Mouse (Mus musculus) ES-Bruce4 (cell line): ENCODE data around the gene Slc2a1. TPM values are rescaled to one million over a fixed set of nuclear protein-coding genes. Genes with fewer than 3 reads are reported as not detected.

Experiments used
- H3K27ac ChIP-seq: 2 replicates; pipeline ENCODE4 v1.5.1; 2012; ENCODE audit warnings: low read length, inconsistent platforms; ENCODE audit not compliant: insufficient read depth
- H3K27me3 ChIP-seq: 2 replicates; pipeline ENCODE4 v1.6.1; 2012; ENCODE audit warnings: mild to moderate bottlenecking, low read length, inconsistent platforms; ENCODE audit not compliant: control insufficient read depth, poor library complexity, insufficient read depth, severe bottlenecking
- H3K36me3 ChIP-seq: 2 replicates; pipeline ENCODE4 v1.6.1; 2012; ENCODE audit warnings: inconsistent platforms, mild to moderate bottlenecking, low read length, moderate library complexity; ENCODE audit not compliant: control insufficient read depth, poor library complexity, insufficient read depth, severe bottlenecking
- H3K4me1 ChIP-seq: one replicate; pipeline ENCODE4 v1.8.1; 2011; ENCODE audit warnings: low read length; ENCODE audit not compliant: control insufficient read depth, insufficient read depth
- H3K4me3 ChIP-seq: 2 replicates; pipeline ENCODE4 v1.5.1; 2011; ENCODE audit warnings: low read depth, mild to moderate bottlenecking, low read length
- H3K9ac ChIP-seq: 2 replicates; pipeline ENCODE4 v1.6.1; 2012; ENCODE audit warnings: low read depth, mild to moderate bottlenecking, inconsistent platforms; ENCODE audit not compliant: poor library complexity, severe bottlenecking
- H3K9me3 ChIP-seq: replicated peaks from 2 replicates; pipeline ENCODE4 v1.6.1; 2012; ENCODE audit warnings: mild to moderate bottlenecking, low read length, inconsistent platforms; ENCODE audit not compliant: control insufficient read depth, poor library complexity, insufficient read depth, severe bottlenecking
- CTCF ChIP-seq: IDR thresholded peaks from one replicate; pipeline ENCODE4 v1.8.1; 2011; ENCODE audit warnings: low read depth, low read length
- EP300 ChIP-seq: IDR thresholded peaks from 2 replicates; pipeline ENCODE4 v1.6.1; 2011; ENCODE audit warnings: low read depth, low read length; ENCODE audit not compliant: insufficient read depth
- POLR2A ChIP-seq: IDR thresholded peaks from one replicate; pipeline ENCODE4 v1.8.1; 2011; ENCODE audit warnings: low read length; ENCODE audit not compliant: insufficient read depth
- polyA plus RNA-seq: library from polyadenylated mRNA; stranded (reverse); fragments of >200 nt; gene quantifications from 2 replicates; pipeline ENCODE4 v1.2.4, GENCODE M21; 2011; ENCODE audit warnings: low read depth; ENCODE audit not compliant: missing spikeins, insufficient read depth, insufficient read length

Gene Slc2a1
- polyA plus RNA-seq, 1 experiment, result 682 TPM

DNA sequence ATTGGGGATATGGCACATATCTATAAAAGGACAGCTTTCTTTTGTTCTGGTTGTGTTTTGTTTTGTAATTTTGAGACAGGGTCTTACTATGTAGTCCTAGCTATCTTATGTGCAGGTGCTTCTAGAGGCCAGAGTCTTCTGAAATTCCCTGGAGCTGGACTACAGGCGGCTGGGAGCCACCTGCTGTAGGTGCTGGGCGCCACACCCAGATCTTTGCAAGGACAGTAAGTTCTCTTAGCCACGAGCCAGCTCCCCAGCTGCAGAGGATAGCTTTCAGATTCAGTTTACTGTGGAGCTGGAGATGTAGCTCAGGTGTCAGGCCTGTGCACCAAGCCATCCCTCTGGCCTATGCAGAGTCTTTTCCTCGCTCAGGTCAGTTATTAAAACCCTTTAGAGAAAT is 58.6 kb downstream of the Slc2a1 start:
- no peak overlapping the region for H3K4me3 ChIP-seq
- no peak overlapping the region for H3K9ac ChIP-seq
- TF ChIP-seq CTCF (peak; percentile 34), POLR2A (no peak)
- no peaks in the 10 kb centered on the region for H3K27me3 ChIP-seq
- no peaks in the 10 kb centered on the region for H3K9me3 ChIP-seq
- H3K4me1 ChIP-seq, result peaks cover 2% of the 10 kb centered on the region
- H3K27ac ChIP-seq, result no peak overlapping the region
- no peaks in the 10 kb centered on the region for H3K36me3 ChIP-seq

DNA sequence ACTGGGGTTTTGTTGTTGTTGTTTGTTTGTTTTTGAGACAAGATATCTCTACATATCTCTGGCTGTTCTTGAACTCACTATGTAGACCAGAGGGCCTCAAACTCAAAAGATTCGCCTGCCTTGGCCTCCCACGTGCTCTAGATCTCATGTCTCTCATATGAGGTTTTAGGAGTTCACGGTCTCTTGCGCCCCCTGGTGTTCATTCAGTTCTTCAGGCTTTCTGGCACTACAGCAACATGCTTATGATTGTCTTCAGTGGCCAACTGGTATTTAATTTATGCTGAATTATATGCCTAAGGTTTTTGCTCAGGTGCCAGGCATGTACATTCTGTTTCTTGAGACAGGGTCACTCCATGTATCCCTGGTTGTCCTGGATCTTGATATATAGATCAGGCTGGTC is 59.2 kb downstream of the Slc2a1 start:
- TF ChIP-seq CTCF (peak; percentile 58), POLR2A (no peak)
- Histone ChIP-seq H3K9ac (no peak overlapping the region), H3K27me3 (no peaks in the 10 kb centered on the region), H3K36me3 (no peaks in the 10 kb centered on the region), H3K27ac (no peak overlapping the region), H3K9me3 (no peaks in the 10 kb centered on the region), H3K4me3 (no peak overlapping the region), H3K4me1 (peaks cover 2% of the 10 kb centered on the region)

DNA sequence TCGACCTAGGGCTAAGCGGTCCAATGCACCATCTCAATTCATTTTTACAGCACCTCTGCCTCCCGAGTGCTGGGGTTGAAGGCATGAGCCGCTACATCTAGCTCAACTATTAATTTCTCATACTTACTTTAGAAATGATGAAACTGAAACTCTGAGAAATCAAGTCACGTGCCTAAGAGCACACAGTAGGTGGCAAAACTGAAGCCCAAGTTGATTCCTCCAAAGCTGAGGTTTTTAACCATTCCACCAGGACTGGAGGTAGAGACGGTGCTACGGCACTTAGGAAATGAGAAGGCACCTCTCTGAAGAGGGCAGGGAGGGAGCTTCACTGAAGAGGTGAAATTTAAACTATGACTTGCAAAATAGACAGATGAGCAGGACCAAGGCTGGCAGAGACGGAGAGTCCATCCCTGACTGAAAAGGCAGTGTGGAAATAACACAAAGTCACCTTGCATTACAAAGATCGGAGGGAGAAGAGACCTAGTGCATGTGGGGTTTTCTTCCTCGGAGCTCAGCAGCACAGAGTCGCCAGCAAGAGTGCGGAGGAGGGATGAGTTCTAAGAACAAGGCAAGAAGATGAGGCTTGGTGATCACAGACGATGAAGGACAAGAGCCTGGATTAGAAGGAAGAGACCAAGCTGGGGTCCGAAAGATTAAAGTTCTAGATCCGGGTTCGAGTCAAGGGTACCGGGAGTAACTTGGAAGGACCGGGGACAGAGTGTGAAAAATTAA is 64.6 kb downstream of the Slc2a1 start:
- H3K27me3 ChIP-seq, result no peaks in the 10 kb centered on the region
- no peaks in the 10 kb centered on the region for H3K4me1 ChIP-seq
- peak overlapping the region; percentile 88 for H3K4me3 ChIP-seq
- H3K9me3 ChIP-seq, result no peaks in the 10 kb centered on the region
- H3K36me3 ChIP-seq, result no peaks in the 10 kb centered on the region
- peak overlapping the region; percentile 73 for H3K9ac ChIP-seq
- H3K27ac ChIP-seq, result no peak overlapping the region
- TF ChIP-seq POLR2A (no peak), EP300 (no peak), CTCF (no peak)

DNA sequence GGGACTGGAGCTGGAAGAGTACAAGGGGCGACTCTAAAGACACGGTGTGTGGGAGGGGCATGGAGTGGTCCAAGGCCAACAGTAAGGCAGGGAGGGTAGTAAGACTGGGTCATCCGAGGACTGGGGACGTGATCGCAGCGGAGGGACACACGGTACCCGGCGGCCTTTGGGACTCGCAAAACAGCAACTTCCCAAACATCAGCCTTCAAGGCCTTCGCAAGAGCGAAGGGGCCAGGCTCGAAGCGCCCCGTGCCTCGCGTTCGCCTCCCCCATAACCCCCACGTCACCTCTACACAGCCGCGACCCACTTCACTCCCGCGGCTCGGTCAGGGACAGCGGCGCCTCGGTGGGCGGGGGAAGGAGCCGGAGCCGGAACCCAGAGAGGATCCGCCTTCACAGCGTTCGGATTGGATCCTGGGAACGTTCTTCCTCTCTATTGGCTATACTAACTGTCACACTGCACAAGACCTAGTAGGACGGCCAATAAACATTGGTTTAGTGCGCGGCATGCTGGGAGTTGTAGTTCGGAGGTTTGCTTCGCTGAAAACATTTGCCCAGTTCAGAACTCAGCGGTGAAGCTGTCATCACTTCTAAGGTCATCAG is 65.4 kb downstream of the Slc2a1 start, which contains the start of gene Zfp691:
Zfp691 (minus strand) TSS at position 345 of the 603 bp plus-strand sequence.
- Histone ChIP-seq H3K4me3 (peak within 1 kb of the TSS; percentile 88), H3K27ac (no peak within 1 kb of the TSS), H3K27me3 (no peaks in the 10 kb centered on the region), H3K9ac (peak within 1 kb of the TSS; percentile 73), H3K36me3 (no peaks in the 10 kb centered on the region), H3K4me1 (no peaks in the 10 kb centered on the region), H3K9me3 (no peaks in the 10 kb centered on the region)
- TF ChIP-seq CTCF (no peak), EP300 (no peak), POLR2A (no peak)

DNA sequence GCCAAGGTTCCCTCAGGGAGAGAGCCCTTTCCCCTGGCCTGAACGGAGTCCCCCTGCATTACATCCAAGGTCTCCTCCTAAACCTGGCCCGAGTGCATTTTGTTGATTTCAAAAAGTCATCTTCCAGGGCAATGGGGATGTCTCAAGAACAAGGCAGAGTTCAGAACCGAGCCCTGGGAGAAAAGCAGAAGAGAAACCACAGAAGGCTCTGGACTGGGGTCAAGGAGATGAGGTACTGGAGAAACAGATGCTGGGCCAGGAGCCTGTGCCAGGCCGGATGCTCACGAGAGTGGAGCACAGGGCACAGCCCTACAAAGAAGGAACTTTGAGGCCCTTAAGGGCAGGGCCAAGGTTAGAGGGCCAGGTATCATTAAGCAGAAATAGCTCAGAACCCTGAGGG is 69.2 kb downstream of the Slc2a1 start:
- Histone ChIP-seq H3K27ac (no peak overlapping the region), H3K9me3 (no peaks in the 10 kb centered on the region), H3K4me1 (no peaks in the 10 kb centered on the region), H3K4me3 (no peak overlapping the region), H3K9ac (no peak overlapping the region), H3K27me3 (no peaks in the 10 kb centered on the region), H3K36me3 (no peaks in the 10 kb centered on the region)
- TF ChIP-seq CTCF, result no peak
- no peak for TF ChIP-seq EP300
- TF ChIP-seq POLR2A, result no peak

DNA sequence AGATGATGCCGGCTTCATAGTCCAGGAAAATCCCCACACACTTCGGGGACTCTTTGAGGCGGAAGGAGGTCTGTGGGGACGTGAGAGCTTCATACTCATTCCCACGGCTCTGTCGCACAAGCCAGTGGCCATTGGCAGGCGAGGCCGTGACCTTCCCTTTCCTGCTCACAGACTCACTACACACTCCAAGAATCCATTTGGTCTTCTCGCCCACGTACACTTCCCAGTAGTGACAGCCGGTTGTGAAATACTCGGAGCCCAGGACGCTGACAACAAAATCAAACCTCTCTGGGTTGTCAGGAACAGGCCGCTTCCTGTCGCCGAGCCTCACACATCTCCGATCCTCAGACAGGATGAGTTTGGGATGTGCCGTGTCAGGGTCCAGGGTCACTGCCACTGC is 69.8 kb downstream of the Slc2a1 start:
- Histone ChIP-seq H3K4me1 (no peaks in the 10 kb centered on the region), H3K27ac (no peak overlapping the region), H3K4me3 (no peak overlapping the region), H3K27me3 (no peaks in the 10 kb centered on the region), H3K36me3 (no peaks in the 10 kb centered on the region), H3K9ac (no peak overlapping the region), H3K9me3 (no peaks in the 10 kb centered on the region)
- TF ChIP-seq EP300 (no peak), CTCF (no peak), POLR2A (no peak)
